Mouse (Mus musculus) inflammation-experienced regulatory T-cells, adult 16 weeks (primary cell): Measurements from ENCODE around the gene Ssx9. TPM values are rescaled to one million over a fixed set of nuclear protein-coding genes. Genes with fewer than 3 reads are reported as not detected.

Experiments used
- polyA plus RNA-seq: library from polyadenylated mRNA; unstranded; fragments of 100-300 nt; shearing (Covaris generic); gene quantifications from one replicate; pipeline ENCODE4 v1.2.1, GENCODE M21; 2017

Ssx9 gene
- not detected for polyA plus RNA-seq

GRCm38 (mm10) chrX:8748132-8748531 is at the start of gene Ssx9:
Ssx9 (plus strand) TSS chrX:8748432.

GRCm38 (mm10) chrX:8803391-8803790 is 55.2 kb downstream of the Ssx9 start, which contains the start of gene Ssxb5:
Ssxb5 (plus strand) TSS chrX:8803691.

Other genes with a start within 250 kb of the Ssx9 start
- gene Gm14459, start 223.5 kb upstream of the Ssx9 start, polyA plus RNA-seq = not detected
- gene Ssxb6, start 200.2 kb upstream of the Ssx9 start, polyA plus RNA-seq = not detected
- not detected for gene Ssxb3, start 156.6 kb upstream of the Ssx9 start, polyA plus RNA-seq
- not detected for gene Ssxb8, start 57.6 kb upstream of the Ssx9 start, polyA plus RNA-seq
- not detected for gene Ssxb5, start 55.3 kb downstream of the Ssx9 start, polyA plus RNA-seq
- not detected for gene Gm6592, start 95.6 kb downstream of the Ssx9 start, polyA plus RNA-seq
- not detected for gene Gm5751, start 125.8 kb downstream of the Ssx9 start, polyA plus RNA-seq
- 0.33 TPM for gene B630019K06Rik, start 143.9 kb downstream of the Ssx9 start, polyA plus RNA-seq
- gene Fthl17b, start 214.5 kb downstream of the Ssx9 start, polyA plus RNA-seq = not detected
- not detected for gene Fthl17c, start 228.1 kb downstream of the Ssx9 start, polyA plus RNA-seq
- not detected for gene Fthl17d, start 238.3 kb downstream of the Ssx9 start, polyA plus RNA-seq